Mouse (Mus musculus) heart, embryonic 13.5 days (tissue): ENCODE measurements at regions not wholly inside any gene's neighbourhood (a gene's known extent, or its start where the extent isn't known, plus 50 kb on each side); places are given as distances from the start of the nearest gene placed in this dataset.
"Not testable (repeated sequence)": the region's sequence is repeated elsewhere in the genome, so short reads cannot be mapped to it uniquely, and the experiment has no call there.

Experiments used
- ATAC-seq: fragments of 200-750 bp; cut with Nextera tagmentation; 2 replicates; pipeline ENCODE4 v1.8.0; 2017; ENCODE audit warnings: moderate TSS enrichment; ENCODE audit not compliant: insufficient number of reproducible peaks, low FRiP score, low TSS enrichment; ENCODE audit errors: extremely low read depth
- H3K27ac ChIP-seq: fragments of 300-500 bp; sonication (generic); replicated peaks from 2 replicates; pipeline ENCODE4 v1.5.1; 2015; ENCODE audit warnings: moderate library complexity, mild to moderate bottlenecking, inconsistent platforms
- H3K27me3 ChIP-seq: fragments of 300-500 bp; sonication (generic); replicated peaks from 2 replicates; pipeline ENCODE4 v1.6.1; 2015; ENCODE audit warnings: mild to moderate bottlenecking, inconsistent platforms
- H3K36me3 ChIP-seq: fragments of 300-500 bp; sonication (generic); 2 replicates; pipeline ENCODE4 v1.6.1; 2015; ENCODE audit warnings: mild to moderate bottlenecking, inconsistent platforms
- H3K4me1 ChIP-seq: fragments of 300-500 bp; sonication (generic); 2 replicates; pipeline ENCODE4 v1.6.1; 2015; ENCODE audit warnings: inconsistent platforms
- H3K4me2 ChIP-seq: fragments of 300-500 bp; sonication (generic); 2 replicates; pipeline ENCODE4 v1.6.1; 2015; ENCODE audit warnings: inconsistent platforms, mild to moderate bottlenecking, moderate library complexity
- H3K4me3 ChIP-seq: fragments of 300-500 bp; sonication (generic); 2 replicates; pipeline ENCODE4 v1.5.1; 2015; ENCODE audit warnings: moderate library complexity, mild to moderate bottlenecking, inconsistent platforms
- H3K9ac ChIP-seq: fragments of 300-500 bp; sonication (generic); 2 replicates; pipeline ENCODE4 v1.6.1; 2015; ENCODE audit warnings: inconsistent platforms, mild to moderate bottlenecking, moderate library complexity
- H3K9me3 ChIP-seq: fragments of 300-500 bp; sonication (generic); 2 replicates; pipeline ENCODE4 v1.6.1; 2016; ENCODE audit warnings: inconsistent platforms
- WGBS: fragments of 180-500 bp; shearing (Covaris S2); methylation state at CpG from one replicate; pipeline ENCODE4 v1.1.7; 2015; ENCODE audit warnings: mixed read lengths; 5-methylcytosine and 5-hydroxymethylcytosine counted together

DNA sequence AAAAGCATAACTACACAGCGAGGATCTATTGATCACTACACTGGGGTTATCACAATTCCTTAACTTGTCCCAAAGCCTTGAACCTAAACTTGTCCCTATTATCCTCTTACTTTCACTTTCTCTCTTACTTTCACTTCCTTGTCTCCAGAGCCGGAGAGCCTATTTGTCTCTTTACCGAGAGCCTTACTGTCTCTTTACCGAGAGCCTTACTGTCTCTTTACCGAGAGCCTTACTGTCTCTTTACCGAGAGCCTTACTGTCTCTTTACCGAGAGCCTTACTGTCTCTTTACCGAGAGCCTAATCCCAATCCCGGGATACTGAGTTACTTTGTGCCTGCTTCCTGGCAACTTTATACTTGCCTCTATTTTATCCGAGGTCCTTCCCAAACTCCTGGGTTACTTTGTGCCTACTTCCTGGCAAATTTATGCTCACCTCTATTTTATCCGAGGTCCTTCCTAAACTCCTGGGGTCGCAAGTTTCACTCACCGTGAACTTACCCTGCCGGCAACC lies 335.3 kb upstream of the Ccng1 start:
- not testable (repeated sequence) for H3K27ac ChIP-seq, H3K27me3 ChIP-seq, ATAC-seq, H3K4me3 ChIP-seq, H3K4me1 ChIP-seq, H3K9me3 ChIP-seq, H3K36me3 ChIP-seq, H3K4me2 ChIP-seq, H3K9ac ChIP-seq
- WGBS = 87% methylated on average over 10 of the region's 14 CpGs

DNA sequence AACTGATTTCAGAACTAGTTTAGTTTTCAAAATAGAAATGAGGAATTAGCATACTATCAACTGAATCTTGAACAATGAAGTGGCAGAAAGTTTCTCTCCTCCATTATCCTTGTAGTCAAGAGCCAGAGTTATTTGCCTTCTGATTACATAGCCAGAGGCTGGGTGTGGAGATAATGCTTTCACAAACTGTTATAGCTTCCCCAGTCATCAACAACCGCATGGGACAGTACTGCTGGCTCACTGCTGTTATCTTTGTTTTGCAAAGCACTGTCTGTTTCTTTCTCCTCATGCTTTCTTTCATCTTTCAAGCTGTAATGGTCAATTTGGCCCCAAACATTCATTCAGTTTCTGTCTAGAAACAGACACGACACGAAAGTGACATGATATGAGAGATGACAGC lies 308.5 kb upstream of the Ccng1 start:
- Histone ChIP-seq H3K27me3 (no peaks in the 10 kb centered on the region), H3K9ac (no peak overlapping the region), H3K9me3 (no peaks in the 10 kb centered on the region), H3K4me2 (no peak overlapping the region), H3K4me1 (no peaks in the 10 kb centered on the region), H3K4me3 (no peak overlapping the region), H3K27ac (no peak overlapping the region), H3K36me3 (no peaks in the 10 kb centered on the region)
- ATAC-seq = no peak
- 49% methylated on average over 3 of the region's 3 CpGs for WGBS

DNA sequence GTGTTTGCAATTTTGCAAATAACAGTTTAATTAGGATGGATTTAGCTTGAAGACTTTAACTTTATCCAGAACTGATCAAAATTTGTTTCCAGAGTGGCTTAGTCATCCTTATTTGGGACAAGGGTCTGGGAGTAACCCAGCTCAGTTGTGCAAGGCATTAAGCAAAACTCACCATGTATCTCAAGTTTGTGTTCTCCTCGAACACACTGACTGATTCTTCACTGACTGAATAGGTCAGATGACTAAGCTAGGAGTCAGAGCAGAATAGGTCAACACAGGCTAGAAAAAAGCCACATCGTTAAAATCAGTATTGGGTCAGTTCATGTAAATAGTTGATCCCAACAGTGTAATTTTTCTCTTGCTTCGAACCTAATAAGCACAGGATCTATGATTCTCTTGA lies 302.7 kb upstream of the Ccng1 start:
- Histone ChIP-seq H3K27ac (no peak overlapping the region), H3K9ac (no peak overlapping the region), H3K9me3 (no peaks in the 10 kb centered on the region), H3K4me1 (no peaks in the 10 kb centered on the region), H3K4me2 (no peak overlapping the region), H3K36me3 (no peaks in the 10 kb centered on the region), H3K27me3 (no peaks in the 10 kb centered on the region), H3K4me3 (no peak overlapping the region)
- WGBS = 64% methylated on average over 3 of the region's 3 CpGs
- no peak for ATAC-seq

DNA sequence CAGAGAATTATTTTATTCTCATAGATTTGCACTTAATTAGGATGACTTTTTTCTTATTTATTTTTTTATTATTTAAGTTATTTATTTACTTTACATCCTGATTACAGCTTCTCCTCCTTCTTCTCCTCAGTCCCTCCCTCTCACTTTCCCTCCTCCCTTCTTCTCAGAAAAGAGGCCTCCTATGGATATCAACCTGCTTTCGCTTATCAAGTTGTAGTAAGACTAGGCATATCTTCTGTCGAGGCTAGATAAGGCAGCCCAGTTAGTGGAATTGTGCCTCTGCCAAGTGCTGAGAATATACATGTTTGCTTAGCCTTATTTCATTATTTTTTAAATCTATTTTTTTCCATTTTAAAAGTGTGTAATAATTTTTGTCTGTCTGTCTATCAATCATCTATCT lies 274.9 kb upstream of the Ccng1 start:
- no peak overlapping the region for H3K4me3 ChIP-seq
- no peak overlapping the region for H3K4me2 ChIP-seq
- H3K36me3 ChIP-seq = no peaks in the 10 kb centered on the region
- H3K4me1 ChIP-seq = no peaks in the 10 kb centered on the region
- no peak for ATAC-seq
- WGBS = 58% methylated on average over 2 of the region's 2 CpGs
- H3K9me3 ChIP-seq = no peaks in the 10 kb centered on the region
- no peaks in the 10 kb centered on the region for H3K27me3 ChIP-seq
- no peak overlapping the region for H3K27ac ChIP-seq
- no peak overlapping the region for H3K9ac ChIP-seq

DNA sequence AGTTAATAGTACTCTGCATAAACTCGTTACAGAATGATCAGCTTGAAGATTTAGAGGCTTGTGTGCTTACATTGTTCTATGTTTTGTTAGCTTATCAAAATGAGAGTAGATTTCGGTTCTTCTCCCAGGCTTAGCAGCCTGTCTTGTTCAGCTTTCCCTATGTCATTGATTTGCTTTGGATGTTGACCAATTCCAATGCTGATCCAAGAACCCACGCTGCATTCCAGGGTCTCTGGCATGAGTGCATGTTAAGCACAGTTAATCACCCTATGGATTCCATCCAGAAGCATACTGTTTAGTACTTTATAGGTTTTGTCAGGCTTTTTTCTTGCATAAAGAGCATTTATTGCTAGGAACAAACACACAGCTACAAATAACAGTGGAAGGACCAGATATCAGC lies 255.0 kb upstream of the Ccng1 start:
- 47% methylated on average over 3 of the region's 3 CpGs for WGBS
- H3K4me3 ChIP-seq = no peak overlapping the region
- H3K4me2 ChIP-seq = no peak overlapping the region
- H3K27me3 ChIP-seq = no peaks in the 10 kb centered on the region
- ATAC-seq = no peak
- no peak overlapping the region for H3K27ac ChIP-seq
- H3K36me3 ChIP-seq = no peaks in the 10 kb centered on the region
- H3K4me1 ChIP-seq = no peaks in the 10 kb centered on the region
- H3K9me3 ChIP-seq = 0 out of 2 replicates have a peak, but pooled peaks cover 6% of the 10 kb centered on the region
- no peak overlapping the region for H3K9ac ChIP-seq

DNA sequence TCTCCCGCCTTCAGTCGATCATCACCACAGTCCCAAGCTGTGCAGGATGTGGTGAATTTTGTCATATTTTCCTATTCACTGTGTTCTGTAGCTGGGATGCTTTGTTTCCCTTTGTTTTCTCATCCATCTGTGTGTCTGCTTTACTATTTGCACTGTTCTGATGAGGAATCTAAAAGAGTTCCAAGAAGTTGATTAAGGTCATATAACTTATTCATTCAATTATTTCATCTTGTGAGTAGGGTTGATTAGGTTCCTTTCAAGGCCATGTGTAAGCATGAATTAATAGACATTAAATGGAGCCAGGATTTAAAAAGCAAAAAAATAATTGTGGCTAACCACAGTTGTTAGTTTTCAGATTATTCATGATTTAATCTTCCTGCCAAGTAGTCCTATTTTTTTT lies 217.7 kb upstream of the Ccng1 start:
- Histone ChIP-seq H3K4me2 (no peak overlapping the region), H3K36me3 (no peaks in the 10 kb centered on the region), H3K9ac (no peak overlapping the region), H3K27me3 (no peaks in the 10 kb centered on the region), H3K4me3 (no peak overlapping the region), H3K4me1 (no peaks in the 10 kb centered on the region), H3K27ac (no peak overlapping the region), H3K9me3 (no peaks in the 10 kb centered on the region)
- ATAC-seq = no peak
- WGBS = 67% methylated on average over 2 of the region's 2 CpGs

DNA sequence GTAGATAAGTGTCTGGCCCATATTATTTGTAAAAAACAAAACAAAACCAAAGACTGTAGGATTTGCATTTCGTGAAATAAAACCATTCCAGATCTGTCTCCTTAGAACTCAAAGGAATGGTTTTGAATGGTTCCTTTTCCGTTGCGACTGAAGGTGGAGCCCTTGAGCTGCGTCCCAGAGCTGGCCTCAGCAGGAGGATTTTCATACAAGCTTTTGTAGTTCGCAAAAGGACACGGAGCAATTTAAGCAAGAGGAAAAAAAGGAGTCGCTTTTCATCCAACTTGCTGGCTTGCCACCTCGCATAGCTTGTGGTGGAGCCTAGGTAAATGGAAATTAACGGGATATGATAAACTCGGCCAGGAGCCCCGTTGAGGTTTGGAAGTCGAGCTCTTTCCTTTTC lies 172.1 kb upstream of the Ccng1 start:
- WGBS = 3% methylated on average over 12 of the region's 12 CpGs
- H3K9ac ChIP-seq = peak overlapping the region; percentile 70
- ATAC-seq = no peak

DNA sequence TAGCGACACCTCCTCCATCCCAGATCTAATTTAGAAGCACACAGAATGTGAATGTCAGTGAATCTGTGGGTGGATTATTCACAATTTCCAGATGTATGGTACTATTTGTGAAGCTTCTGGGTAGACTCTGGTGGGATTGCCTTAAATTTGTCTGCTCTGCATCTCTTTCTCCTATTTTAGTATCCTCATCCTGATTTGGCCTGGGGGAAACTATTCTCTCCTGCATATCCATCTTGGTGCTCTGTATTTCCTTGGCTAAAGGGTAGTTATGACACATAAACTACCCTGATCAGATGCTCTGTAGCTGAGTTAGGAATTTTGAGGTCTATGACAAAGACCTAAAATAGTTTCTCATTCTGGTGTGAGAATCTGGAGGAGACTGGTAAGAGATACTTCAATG lies 136.4 kb upstream of the Ccng1 start:
- no peak for ATAC-seq
- no peaks in the 10 kb centered on the region for H3K36me3 ChIP-seq
- no peak overlapping the region for H3K4me2 ChIP-seq
- H3K27me3 ChIP-seq = no peaks in the 10 kb centered on the region
- H3K9ac ChIP-seq = no peak overlapping the region
- no peak overlapping the region for H3K4me3 ChIP-seq
- no peaks in the 10 kb centered on the region for H3K9me3 ChIP-seq
- H3K27ac ChIP-seq = no peak overlapping the region
- H3K4me1 ChIP-seq = no peaks in the 10 kb centered on the region
- 97% methylated on average over 1 of the region's 1 CpGs for WGBS

More for the DNA sequence above, 172.1 kb upstream of the Ccng1 start:
- H3K27ac ChIP-seq = no peak overlapping the region
- H3K4me1 ChIP-seq = no peaks in the 10 kb centered on the region
- no peaks in the 10 kb centered on the region for H3K36me3 ChIP-seq
- no peaks in the 10 kb centered on the region for H3K27me3 ChIP-seq
- H3K9me3 ChIP-seq = no peaks in the 10 kb centered on the region
- H3K4me2 ChIP-seq = peak overlapping the region; percentile 68
- H3K4me3 ChIP-seq = peak overlapping the region; percentile 49

DNA sequence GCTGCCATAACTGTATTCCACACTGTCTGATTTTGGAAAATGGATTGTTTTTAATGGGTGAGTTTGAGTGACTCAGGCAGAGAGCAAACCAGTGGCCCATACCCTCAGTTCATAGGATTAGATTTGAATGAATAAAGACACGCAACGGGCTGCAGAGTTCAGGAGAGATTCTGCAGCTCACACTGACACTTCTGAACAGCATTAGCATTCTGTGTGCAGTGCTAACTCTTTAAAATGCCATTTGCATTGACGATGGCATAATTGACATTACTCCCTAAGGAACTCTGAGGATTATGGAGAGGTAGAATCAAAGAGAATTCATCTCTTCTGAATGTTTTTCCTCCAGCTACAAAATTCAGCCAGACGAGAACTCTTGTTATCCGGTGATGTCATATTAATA lies 129.4 kb upstream of the Ccng1 start:
- Histone ChIP-seq H3K4me3 (no peak overlapping the region), H3K9me3 (no peaks in the 10 kb centered on the region), H3K9ac (no peak overlapping the region), H3K4me2 (no peak overlapping the region), H3K4me1 (no peaks in the 10 kb centered on the region), H3K36me3 (no peaks in the 10 kb centered on the region), H3K27me3 (no peaks in the 10 kb centered on the region), H3K27ac (no peak overlapping the region)
- ATAC-seq = no peak
- 75% methylated on average over 5 of the region's 5 CpGs for WGBS

DNA sequence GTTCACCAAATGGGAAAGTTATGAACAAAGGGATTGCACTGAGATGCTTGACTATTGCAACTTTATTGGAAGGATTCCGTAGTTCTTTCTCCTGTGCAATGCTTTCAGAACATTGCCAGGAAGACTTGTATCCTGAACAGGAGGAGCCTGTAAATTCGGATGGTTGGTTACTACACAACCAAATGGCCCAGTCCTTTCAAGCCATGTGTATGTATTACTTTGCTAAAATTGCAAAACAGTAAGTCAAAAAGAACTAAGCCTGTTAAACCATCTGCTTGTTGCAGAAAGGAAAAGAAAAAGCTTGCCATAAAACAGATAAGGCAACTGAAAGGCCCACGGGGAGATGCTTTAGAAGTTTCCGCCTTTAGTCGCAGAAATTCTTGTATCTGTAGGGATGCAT lies 124.5 kb upstream of the Ccng1 start:
- Histone ChIP-seq H3K27ac (no peak overlapping the region), H3K9ac (no peak overlapping the region), H3K27me3 (no peaks in the 10 kb centered on the region), H3K9me3 (no peaks in the 10 kb centered on the region), H3K4me2 (no peak overlapping the region), H3K36me3 (no peaks in the 10 kb centered on the region), H3K4me1 (no peaks in the 10 kb centered on the region), H3K4me3 (no peak overlapping the region)
- WGBS = 75% methylated on average over 5 of the region's 5 CpGs
- ATAC-seq = no peak

DNA sequence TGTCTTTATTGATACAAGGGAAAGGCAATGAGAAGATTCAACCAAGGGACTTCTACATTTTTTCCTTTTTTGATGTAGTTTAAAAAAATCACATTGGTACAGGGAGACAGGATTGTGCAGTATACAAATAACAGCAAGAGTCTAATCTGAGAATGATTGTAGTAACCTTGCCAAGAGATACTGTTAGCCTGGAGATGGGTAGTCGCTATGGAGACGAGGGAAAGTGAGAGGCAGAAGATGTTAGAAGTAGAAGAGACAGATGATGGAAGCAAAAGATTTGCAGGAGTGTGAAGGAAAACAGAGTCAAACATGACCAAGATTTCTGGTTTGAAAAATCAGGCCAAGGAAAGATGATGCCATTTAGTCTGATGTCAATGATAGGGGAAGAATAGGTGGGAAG lies 117.9 kb upstream of the Ccng1 start:
- no peak for ATAC-seq
- no peak overlapping the region for H3K4me3 ChIP-seq
- no peak overlapping the region for H3K4me2 ChIP-seq
- H3K36me3 ChIP-seq = no peaks in the 10 kb centered on the region
- H3K4me1 ChIP-seq = no peaks in the 10 kb centered on the region
- no peaks in the 10 kb centered on the region for H3K9me3 ChIP-seq
- H3K9ac ChIP-seq = no peak overlapping the region
- 79% methylated on average over 2 of the region's 2 CpGs for WGBS
- no peak overlapping the region for H3K27ac ChIP-seq
- no peaks in the 10 kb centered on the region for H3K27me3 ChIP-seq

DNA sequence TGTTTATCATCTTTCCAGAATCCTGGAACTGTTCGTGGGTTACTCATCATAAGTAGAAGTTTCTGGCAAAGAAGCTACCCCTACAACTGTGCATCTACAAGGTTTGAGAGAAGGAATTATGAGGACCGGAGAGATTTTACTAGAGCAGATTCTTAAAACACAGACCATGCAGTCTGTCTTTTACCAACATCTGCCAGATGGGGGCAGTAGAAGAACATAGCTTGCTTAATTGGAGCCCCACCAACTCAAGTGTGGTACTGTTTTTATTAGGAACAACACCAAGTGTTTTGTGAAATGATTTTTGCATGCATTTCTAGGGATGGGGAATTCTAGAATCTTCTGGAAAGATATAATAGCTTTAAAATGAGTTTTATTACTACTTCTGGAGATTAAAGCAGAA lies 110.6 kb upstream of the Ccng1 start:
- Histone ChIP-seq H3K9ac (no peak overlapping the region), H3K27me3 (no peaks in the 10 kb centered on the region), H3K36me3 (no peaks in the 10 kb centered on the region), H3K27ac (no peak overlapping the region), H3K4me1 (no peaks in the 10 kb centered on the region), H3K9me3 (no peaks in the 10 kb centered on the region), H3K4me2 (no peak overlapping the region), H3K4me3 (no peak overlapping the region)
- 25% methylated on average over 2 of the region's 2 CpGs for WGBS
- no peak for ATAC-seq
